Mouse (Mus musculus): ENCODE measurements around the gene Jund.

The Jund gene

DNA sequence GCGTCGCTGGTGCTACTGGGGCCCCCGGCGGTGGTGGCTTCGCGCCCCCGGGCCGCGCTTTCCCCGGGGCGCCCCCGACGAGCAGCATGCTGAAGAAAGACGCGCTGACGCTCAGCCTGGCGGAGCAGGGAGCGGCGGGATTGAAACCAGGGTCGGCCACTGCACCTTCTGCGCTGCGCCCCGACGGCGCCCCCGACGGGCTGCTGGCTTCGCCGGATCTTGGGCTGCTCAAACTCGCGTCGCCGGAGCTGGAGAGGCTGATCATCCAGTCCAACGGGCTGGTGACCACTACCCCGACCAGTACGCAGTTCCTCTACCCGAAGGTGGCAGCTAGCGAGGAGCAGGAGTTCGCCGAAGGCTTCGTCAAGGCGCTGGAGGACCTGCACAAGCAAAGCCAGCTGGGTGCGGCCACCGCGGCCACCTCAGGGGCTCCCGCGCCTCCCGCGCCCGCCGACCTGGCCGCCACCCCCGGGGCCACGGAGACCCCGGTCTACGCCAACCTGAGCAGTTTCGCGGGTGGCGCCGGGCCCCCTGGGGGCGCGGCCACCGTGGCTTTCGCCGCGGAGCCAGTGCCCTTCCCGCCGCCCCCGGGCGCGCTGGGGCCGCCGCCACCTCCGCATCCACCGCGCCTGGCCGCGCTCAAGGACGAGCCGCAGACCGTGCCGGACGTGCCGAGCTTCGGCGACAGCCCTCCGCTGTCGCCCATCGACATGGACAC is 526 bp downstream of the Jund start:
- DNase-seq (ENCODE audit: low read depth, low spot score), result peak; percentile 50

GRCm38 (mm10) chr8:70699834-70700554 is 1.2 kb downstream of the Jund start:
- peak; percentile 68 for DNase-seq (ENCODE audit: low read depth, low spot score)

DNA sequence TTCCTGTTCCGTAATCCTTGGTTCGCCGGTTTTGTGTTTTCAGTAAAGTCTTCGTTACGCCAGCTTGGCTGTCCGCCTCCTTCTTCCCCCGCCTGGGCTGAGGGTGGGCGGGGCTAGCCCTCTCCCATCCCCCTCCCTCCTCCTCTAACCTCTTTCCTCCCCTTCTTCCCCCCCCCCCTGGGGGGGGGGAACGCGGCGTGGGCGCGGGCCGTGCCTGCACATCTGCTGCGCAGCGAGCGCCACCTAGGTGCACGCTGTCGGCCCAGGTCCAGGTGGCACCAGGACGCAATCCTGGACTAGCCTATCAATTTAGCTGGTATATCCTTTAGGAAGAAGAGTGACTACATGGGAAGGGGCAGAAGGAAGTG is 1.8 kb downstream of the Jund start:
- peak; percentile 95 for DNase-seq (ENCODE audit: low read depth, low spot score)

DNA sequence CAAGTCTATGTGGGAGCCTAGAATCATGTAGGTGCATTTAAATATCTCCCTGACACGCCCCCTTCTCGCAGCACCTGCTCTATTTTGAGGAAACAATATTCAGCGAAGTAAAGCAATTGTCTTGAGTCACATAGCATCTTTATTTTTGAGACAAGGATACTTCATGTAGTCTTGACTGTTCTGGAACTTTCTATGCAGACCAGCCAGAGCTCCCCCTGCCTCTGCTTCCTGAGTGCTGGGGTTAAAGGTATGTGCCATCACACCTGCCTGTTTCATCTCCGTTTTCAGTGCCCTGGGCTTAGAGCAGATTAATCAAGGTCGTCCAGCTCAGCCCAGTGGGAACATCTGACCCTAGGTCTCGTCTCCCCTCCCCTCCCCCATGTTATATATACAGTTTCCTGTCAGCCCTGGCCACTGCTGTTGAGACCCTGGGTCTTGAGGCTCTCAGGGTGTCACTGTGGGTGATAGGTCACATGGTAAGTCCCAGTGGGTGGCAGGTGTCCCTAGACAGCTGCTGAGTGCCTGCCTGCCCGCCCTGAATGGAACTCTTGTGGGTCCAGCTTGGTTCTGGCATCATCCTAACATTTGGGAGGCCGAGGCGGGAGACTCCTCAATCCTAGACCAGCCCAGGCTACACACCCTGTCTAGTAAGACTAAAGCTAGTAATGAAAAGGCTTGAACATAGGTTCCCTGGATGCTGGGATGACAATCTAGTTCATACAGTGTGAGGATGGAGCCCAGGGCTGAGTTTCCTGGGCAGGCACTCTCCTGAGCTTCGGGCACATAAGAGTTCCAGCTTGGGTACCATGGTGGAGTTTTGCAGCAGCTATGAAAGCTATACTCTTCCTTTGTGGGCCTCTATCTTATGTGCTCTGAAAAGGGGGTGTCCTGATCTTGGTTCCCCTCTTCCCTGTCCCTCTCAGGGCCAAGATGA is 2.6 kb downstream of the Jund start:
- DNase-seq (ENCODE audit: low read depth, low spot score), result no peak

DNA sequence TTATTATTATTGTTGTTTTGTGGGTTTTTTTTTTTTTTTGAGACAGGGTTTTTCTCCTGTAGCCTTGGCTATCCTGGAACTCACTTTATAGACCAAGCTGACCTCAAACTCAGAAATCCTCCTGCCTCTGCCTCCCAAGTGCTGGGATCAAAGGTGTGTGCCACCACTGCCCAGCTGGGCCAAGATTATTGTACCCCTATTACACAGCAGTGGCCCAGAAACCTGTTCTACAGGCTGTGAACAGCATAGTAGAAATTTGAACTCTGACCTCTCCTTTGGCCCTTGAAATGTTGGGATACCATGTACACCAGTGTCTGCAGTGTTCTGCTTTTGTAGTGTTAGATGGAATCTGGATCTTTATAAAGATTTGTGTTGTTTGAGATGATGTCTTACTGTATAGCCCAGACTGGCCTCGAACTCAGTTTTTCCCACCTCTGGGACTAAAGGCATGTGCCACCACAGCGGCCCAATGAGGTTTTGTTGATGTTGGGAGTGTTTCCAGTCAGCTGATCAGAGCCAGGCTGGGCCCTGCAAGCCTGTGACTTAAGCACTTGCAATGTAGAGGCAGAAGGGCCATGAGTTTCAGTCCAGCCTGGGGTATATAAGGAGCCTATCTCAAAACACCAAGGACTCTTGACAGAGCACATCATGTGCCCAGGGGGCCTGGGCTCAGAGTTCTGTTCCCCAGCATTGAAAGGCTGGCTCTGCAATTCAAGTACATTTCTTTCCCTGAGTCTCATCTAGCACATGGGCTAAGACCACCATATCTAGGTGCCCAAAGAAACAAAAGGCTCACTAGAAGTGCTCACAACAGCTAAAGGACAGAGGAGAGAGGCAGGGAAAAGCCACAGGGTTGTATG is 3.5 kb downstream of the Jund start:
- DNase-seq (ENCODE audit: low read depth, low spot score), result no peak

DNA sequence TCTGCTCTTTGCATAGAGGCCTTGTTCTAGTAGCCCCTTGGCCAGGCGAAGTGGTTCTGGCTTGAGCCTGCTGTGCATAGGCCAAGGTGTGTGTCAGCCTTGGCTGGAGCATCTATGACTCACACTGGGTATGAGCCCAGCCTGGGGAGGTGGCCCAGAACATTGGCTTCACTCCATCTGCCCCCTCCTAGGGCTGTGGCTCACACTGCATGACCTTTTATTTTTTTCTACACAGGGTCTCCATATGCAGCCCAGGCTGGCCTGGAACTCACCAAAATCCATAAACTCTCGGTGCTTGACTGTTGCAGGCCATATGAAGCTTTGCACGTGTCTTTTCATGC is 4.1 kb downstream of the Jund start:
- no peak for DNase-seq (ENCODE audit: low read depth, low spot score)

DNA sequence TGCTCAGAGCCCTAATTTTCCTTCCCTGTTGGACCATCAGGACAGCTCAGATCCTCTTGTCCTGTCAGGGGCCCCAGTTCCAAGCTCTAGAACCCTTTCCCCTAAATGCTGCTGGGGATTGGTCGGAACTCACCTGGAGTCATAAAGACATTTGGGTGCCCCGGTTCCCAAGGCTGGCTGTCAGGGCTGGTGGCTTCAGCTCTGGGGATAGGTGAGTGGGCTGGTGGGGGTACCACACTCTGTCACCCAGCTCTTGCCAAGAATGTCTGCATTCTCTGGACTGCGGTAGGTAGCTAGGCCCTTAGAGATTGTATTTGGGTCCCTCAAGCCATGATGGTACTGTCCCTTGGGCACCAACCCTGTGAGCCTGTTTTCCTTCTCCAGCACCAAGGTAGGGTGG is 4.5 kb downstream of the Jund start, which contains the start of gene Iqcn:
Iqcn (plus strand) TSS at position 171 of the 400 bp plus-strand sequence.
- DNase-seq (ENCODE audit: low read depth, low spot score), result no peak

GRCm38 (mm10) chr8:70708281-70708680 is 9.5 kb downstream of the Jund start:
- no peak for DNase-seq (ENCODE audit: low read depth, low spot score)

DNA sequence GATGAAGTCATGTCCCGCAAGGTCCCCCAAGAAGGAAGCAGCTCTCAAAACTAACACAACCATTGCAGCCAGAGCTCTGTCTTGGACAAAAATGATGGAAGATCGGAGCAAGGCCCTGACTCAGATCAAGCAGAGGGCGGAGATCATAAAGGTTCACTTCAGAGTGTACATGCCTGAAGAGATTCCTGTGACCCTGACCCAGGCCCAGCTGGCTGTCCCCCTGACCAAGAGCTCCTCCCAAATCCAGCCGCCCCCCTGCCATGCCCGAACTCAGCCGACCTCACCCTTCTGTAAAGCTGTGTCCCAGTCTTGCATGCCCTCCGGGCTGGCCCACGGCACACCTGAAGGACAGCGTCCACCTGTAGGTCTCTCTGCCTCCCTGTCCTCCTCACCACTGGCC is 11.0 kb downstream of the Jund start:
- DNase-seq (ENCODE audit: low read depth, low spot score), result no peak

DNA sequence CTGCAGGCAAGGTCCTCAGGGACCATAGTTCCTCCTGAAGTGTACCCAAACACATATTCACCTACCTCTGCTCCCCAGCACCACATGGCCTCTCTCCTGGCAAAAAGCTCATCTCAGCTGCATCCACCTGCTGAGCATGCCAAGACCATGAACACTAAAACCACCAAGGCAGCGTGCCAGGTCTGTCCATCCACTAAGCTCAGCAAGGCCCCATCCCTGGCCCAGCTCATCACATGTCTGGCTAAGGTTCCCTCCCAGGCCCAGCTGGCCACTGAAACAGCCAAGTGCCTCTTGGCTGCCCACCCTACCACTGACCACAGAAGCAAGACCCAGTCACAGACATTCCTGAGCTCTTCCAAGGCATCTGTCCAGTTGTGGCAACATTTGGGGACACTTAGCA is 11.5 kb downstream of the Jund start:
- no peak for DNase-seq (ENCODE audit: low read depth, low spot score)

DNA sequence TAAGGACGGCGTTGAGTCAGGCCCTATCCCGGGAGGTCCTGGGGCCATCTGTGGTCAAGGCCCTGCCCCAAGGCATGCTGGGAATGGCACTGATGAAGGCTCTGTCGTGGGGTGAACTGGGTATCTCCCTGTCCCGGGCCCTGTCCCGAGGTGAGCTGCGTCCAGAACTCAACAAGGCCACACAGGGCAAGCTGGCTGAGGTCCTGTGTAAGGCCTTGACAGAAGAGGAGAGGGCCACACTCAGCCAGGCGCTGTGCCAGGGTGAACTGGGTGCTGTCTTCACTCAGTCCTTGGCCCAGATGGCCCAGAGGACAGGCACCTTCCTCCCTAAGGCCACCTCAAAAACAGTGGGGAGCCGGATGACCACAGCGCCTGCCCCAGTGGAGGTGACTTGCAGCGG is 12.3 kb downstream of the Jund start:
- no peak for DNase-seq (ENCODE audit: low read depth, low spot score)

GRCm38 (mm10) chr8:70713991-70714390 is 15.2 kb downstream of the Jund start:
- DNase-seq (ENCODE audit: low read depth, low spot score), result no peak

DNA sequence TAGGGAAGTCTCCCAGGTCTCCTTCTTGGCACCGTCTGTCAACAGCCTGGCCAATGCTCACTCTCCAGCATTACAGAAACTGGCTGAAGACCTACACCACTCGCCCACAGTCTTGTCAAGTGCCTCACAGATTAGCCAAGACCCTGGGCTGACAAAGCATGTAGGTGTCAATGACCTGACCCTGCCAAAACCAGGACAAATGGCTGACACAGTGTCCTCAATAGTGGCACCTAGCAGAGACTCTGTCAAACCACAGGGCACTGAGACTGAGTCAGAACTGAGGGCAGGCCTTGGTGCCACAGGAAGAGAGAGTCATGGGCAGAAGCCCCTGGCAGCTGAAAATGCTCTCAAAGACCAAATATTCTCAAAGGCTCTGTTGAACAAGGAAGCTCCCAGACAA is 16.3 kb downstream of the Jund start:
- no peak for DNase-seq (ENCODE audit: low read depth, low spot score)

GRCm38 (mm10) chr8:70716521-70717400 is 18.0 kb downstream of the Jund start:
- peak; percentile 42 for DNase-seq (ENCODE audit: low read depth, low spot score)

GRCm38 (mm10) chr8:70718297-70718696 is 19.5 kb downstream of the Jund start, which contains the start of gene Gm3336:
Gene Gm3336 (plus strand): TSS chr8:70718543.
- peak; percentile 77 for DNase-seq (ENCODE audit: low read depth, low spot score)

GRCm38 (mm10) chr8:70719796-70720270 is 21.1 kb downstream of the Jund start:
- DNase-seq (ENCODE audit: low read depth, low spot score), result peak; percentile 65

- peak; percentile 88 for DNase-seq (ENCODE audit: low read depth, low spot score)
Observed at GRCm38 (mm10) chr8:70720739-70721138, 22.0 kb downstream of the Jund start.

- DNase-seq (ENCODE audit: low read depth, low spot score), result no peak
Observed at GRCm38 (mm10) chr8:70721601-70722000, 22.9 kb downstream of the Jund start.

DNA sequence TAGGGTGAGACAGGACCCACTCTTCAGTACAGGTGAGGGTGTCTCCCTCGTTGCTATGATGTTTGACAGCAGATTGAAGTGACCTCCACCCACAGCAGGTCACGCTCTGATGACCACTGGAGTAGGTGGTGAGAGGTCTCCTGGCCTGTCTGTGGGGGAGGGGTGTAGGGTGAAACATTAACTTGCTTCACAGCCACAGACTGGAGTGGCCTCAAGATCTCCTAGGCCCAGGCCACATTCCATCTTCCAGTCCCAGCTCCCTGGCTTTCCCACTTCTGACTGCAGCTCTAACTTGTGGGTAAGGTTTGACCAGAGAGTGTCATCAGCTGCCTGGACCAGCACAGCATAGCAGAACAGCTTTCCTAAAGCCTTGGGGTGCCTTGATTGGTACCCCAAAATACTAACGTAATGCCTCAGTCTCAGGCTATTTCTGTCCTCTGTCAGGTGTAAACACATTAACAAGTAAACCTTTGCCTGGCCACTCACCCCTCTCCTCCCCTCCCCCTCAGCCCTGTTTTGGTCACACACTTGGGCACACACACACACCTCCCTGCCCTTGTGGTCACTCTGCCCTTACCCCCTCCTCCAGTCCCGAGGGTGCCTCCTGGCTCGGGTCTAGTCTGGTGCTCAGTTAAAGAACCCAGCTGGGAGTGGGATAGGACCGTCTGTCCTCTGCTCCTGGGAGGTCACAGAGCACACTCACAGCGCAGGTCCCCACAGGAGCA is 24.9 kb downstream of the Jund start, which contains the start of gene Pde4c:
Pde4c (plus strand) TSS at position 235 of the 725 bp plus-strand sequence.
- no peak for DNase-seq (ENCODE audit: low read depth, low spot score)

Measured in ES-CJ7 (cell line).